Comparison of ENCODE assay signal across 24 mouse cellular contexts in genomic region chr1:171465749-171466412, GRCm38 (mm10). TPM values are rescaled to one million over a fixed set of nuclear protein-coding genes. Genes with fewer than 3 reads are reported as not detected.
DNase-seq lines count a peak whose midpoint lies in the region; ATAC-seq and TF ChIP-seq lines count a peak whose summit lies in the region.
"Had no signal": no experiment of that assay in that cellular context is flagged by ENCODE, and none has a peak within 500 bp of the region (broad histone marks: within the 10 kb centered on the region; RNA-seq: fewer than 3 reads in every experiment).

No protein-coding gene starts in this region.

- no peak overlapping the region for H3K9ac ChIP-seq in liver, postnatal 0 days (replicated peaks)
- no peak overlapping the region for H3K9ac ChIP-seq in heart, embryonic 12.5 days
- H3K9ac ChIP-seq: embryonic facial prominence, embryonic 13.5 days; forebrain, embryonic 13.5 days; forebrain, postnatal 0 days; heart, embryonic 15.5 days; hindbrain, embryonic 13.5 days had no signal

- H3K36me3 ChIP-seq in liver, postnatal 0 days (replicated peaks; ENCODE audit: insufficient read depth, low read length): peaks cover 11% of the 10 kb centered on the region
- H3K36me3 ChIP-seq in heart, embryonic 12.5 days: peaks cover 37% of the 10 kb centered on the region
- H3K36me3 ChIP-seq: hindbrain, embryonic 13.5 days had no signal

- no peak for TF ChIP-seq EP300 in liver, postnatal 0 days (IDR thresholded peaks at IDR 0.05; ENCODE audit: low read depth)

- no peak overlapping the region for H3K4me3 ChIP-seq in liver, postnatal 0 days (ENCODE audit: low read depth, low read length)
- no peak overlapping the region for H3K4me3 ChIP-seq in heart, embryonic 12.5 days
- H3K4me3 ChIP-seq: embryonic facial prominence, embryonic 13.5 days; forebrain, embryonic 13.5 days; heart, embryonic 10.5 days; heart, embryonic 15.5 days; hindbrain, embryonic 13.5 days had no signal

- no peak for DNase-seq in liver, postnatal 0 days
- DNase-seq in liver (no peak), ES-CJ7 (ENCODE audit: low read depth, low spot score) (peak; percentile 72), ZHBTc4 (ENCODE audit: low read depth, low spot score) (peak; percentile 86)
- no peak for DNase-seq in neural tube, embryonic 10.5 days (ENCODE audit: extremely low spot score, low spot score)
- DNase-seq in adrenal gland, postnatal 25 days: no peak
- DNase-seq: adrenal gland, postnatal 10 days; cerebellum, adult 11 months; cerebellum, adult 8-10 months; cerebellum, postnatal 14 days; forebrain, postnatal 0 days; gastrocnemius, postnatal 14 days; heart, postnatal 14 days; kidney, adult 11 months had no signal

- no peak overlapping the region for H3K4me2 ChIP-seq in liver, postnatal 0 days (ENCODE audit: low read depth, low read length)
- no peak overlapping the region for H3K4me2 ChIP-seq in heart, embryonic 12.5 days
- H3K4me2 ChIP-seq: embryonic facial prominence, embryonic 13.5 days; forebrain, embryonic 13.5 days; heart, embryonic 15.5 days; hindbrain, embryonic 13.5 days had no signal

- H3K9me3 ChIP-seq in liver, postnatal 0 days (ENCODE audit: low read length): no peaks in the 10 kb centered on the region
- no peaks in the 10 kb centered on the region for H3K9me3 ChIP-seq in heart, embryonic 12.5 days (replicated peaks)
- H3K9me3 ChIP-seq: embryonic facial prominence, embryonic 13.5 days; forebrain, embryonic 13.5 days; heart, embryonic 10.5 days; heart, embryonic 15.5 days; hindbrain, embryonic 13.5 days had no signal

- WGBS in liver, postnatal 0 days (ENCODE audit: insufficient replicate concordance): 72% methylated on average over 5 of the region's 5 CpGs
- WGBS in heart, embryonic 12.5 days: 86% methylated on average over 5 of the region's 5 CpGs

- no peak overlapping the region for H3K27ac ChIP-seq in liver, postnatal 0 days (ENCODE audit: low read depth)
- no peak overlapping the region for H3K27ac ChIP-seq in heart, embryonic 12.5 days (ENCODE audit: poor library complexity, severe bottlenecking)
- H3K27ac ChIP-seq: embryonic facial prominence, embryonic 13.5 days; forebrain, embryonic 13.5 days; heart, embryonic 10.5 days; heart, embryonic 15.5 days; hindbrain, embryonic 13.5 days; hindbrain, postnatal 0 days had no signal

- no peaks in the 10 kb centered on the region for H3K27me3 ChIP-seq in liver, postnatal 0 days (ENCODE audit: insufficient read depth, low read length)
- H3K27me3 ChIP-seq in heart, embryonic 12.5 days (replicated peaks): no peaks in the 10 kb centered on the region
- H3K27me3 ChIP-seq: CH12.LX; embryonic facial prominence, embryonic 13.5 days; forebrain, embryonic 13.5 days; heart, embryonic 15.5 days; hindbrain, embryonic 13.5 days; Patski had no signal

- peak; percentile 21; the same call in 1 of the 2 replicates for ATAC-seq in liver, postnatal 0 days
- peak; percentile 42 for ATAC-seq in granulocyte monocyte progenitor cell, adult 5-6 weeks (replicated peaks; ENCODE audit: poor library complexity, severe bottlenecking)
- ATAC-seq in heart, embryonic 12.5 days (ENCODE audit: insufficient number of reproducible peaks, low FRiP score): no peak
- ATAC-seq: forebrain, embryonic 13.5 days; forebrain, postnatal 0 days; hindbrain, postnatal 0 days; Patski had no signal

- H3K4me1 ChIP-seq in liver, postnatal 0 days (ENCODE audit: insufficient read depth): peaks cover 2% of the 10 kb centered on the region; the same call in 1 of the 2 replicates
- H3K4me1 ChIP-seq in heart, embryonic 12.5 days (replicated peaks): peaks cover 13% of the 10 kb centered on the region
- H3K4me1 ChIP-seq: embryonic facial prominence, embryonic 13.5 days; forebrain, embryonic 13.5 days; hindbrain, embryonic 13.5 days had no signal

- TF ChIP-seq CTCF in liver, postnatal 0 days (IDR thresholded peaks at IDR 0.05; ENCODE audit: low read depth): no peak

RNA-seq across cellular contexts. Expression of gene F11r, which starts 28.5 kb away (rescaled TPM):
- polyA plus RNA-seq in liver, postnatal 0 days (2015; fragmentation: Nextera tagmentation; extraction: Ambion mirVana): 57.9 and 61.7 TPM in 2 replicates
- total RNA-seq in granulocyte monocyte progenitor cell, adult 5-6 weeks (2014; fragmentation: Nextera tagmentation): not detected in 2 replicates
- total RNA-seq in granulocyte monocyte progenitor cell, adult 5-6 weeks (2017): 5.8 TPM in 1 of 2 replicates, not detected in the other
- total RNA-seq in adrenal gland, postnatal 25 days (2021): 40.1 and 59.7 TPM in 2 replicates
- polyA plus RNA-seq in heart, embryonic 12.5 days (2016; fragmentation: Nextera tagmentation; extraction: Ambion mirVana): 70.7 and 71.0 TPM in 2 replicates

RNA-seq across cellular contexts. Expression of gene Alyref2, which starts 37.4 kb away (rescaled TPM):
- 8.4 and 8.9 TPM in 2 replicates for polyA plus RNA-seq in liver, postnatal 0 days (2015; fragmentation: Nextera tagmentation; extraction: Ambion mirVana)
- total RNA-seq in granulocyte monocyte progenitor cell, adult 5-6 weeks (2014; fragmentation: Nextera tagmentation): 3.2 and 4.7 TPM in 2 replicates
- total RNA-seq in granulocyte monocyte progenitor cell, adult 5-6 weeks (2017): 6.4 and 13.2 TPM in 2 replicates
- total RNA-seq in adrenal gland, postnatal 25 days (2021): 9.2 and 11.9 TPM in 2 replicates
- 12.4 and 13.3 TPM in 2 replicates for polyA plus RNA-seq in heart, embryonic 12.5 days (2016; fragmentation: Nextera tagmentation; extraction: Ambion mirVana)

RNA-seq across cellular contexts. Expression of gene Tstd1, which starts 47.2 kb away (rescaled TPM):
- 36.5 and 37.8 TPM in 2 replicates for polyA plus RNA-seq in liver, postnatal 0 days (2015; fragmentation: Nextera tagmentation; extraction: Ambion mirVana)
- 10.1 and 14.9 TPM in 2 replicates for total RNA-seq in granulocyte monocyte progenitor cell, adult 5-6 weeks (2014; fragmentation: Nextera tagmentation)
- 3.7 TPM in 1 of 2 replicates, not detected in the other for total RNA-seq in granulocyte monocyte progenitor cell, adult 5-6 weeks (2017)
- total RNA-seq in adrenal gland, postnatal 25 days (2021): 5.2 and 6.3 TPM in 2 replicates
- 1.9 and 3.6 TPM in 2 replicates for polyA plus RNA-seq in heart, embryonic 12.5 days (2016; fragmentation: Nextera tagmentation; extraction: Ambion mirVana)
- total RNA-seq: hindbrain, postnatal 0 days had no signal

RNA-seq across cellular contexts. Expression of gene Usf1, which starts 54.8 kb away (rescaled TPM):
- polyA plus RNA-seq in liver, postnatal 0 days (2015; fragmentation: Nextera tagmentation; extraction: Ambion mirVana): 22.6 and 25.4 TPM in 2 replicates
- total RNA-seq in granulocyte monocyte progenitor cell, adult 5-6 weeks (2014; fragmentation: Nextera tagmentation): 51.3 and 64.2 TPM in 2 replicates
- total RNA-seq in granulocyte monocyte progenitor cell, adult 5-6 weeks (2017): 71.0 and 71.5 TPM in 2 replicates
- 62.9 and 95.1 TPM in 2 replicates for total RNA-seq in adrenal gland, postnatal 25 days (2021)
- polyA plus RNA-seq in heart, embryonic 12.5 days (2016; fragmentation: Nextera tagmentation; extraction: Ambion mirVana): 62.7 and 65.1 TPM in 2 replicates

Comparison
In these comparisons a context has a peak if more than half of its experiments do, and no peak if none do; other contexts are left out.
1. DNase-seq: peak in ES-CJ7 (single experiment) and ZHBTc4 (single experiment); none in liver, postnatal 0 days (single experiment), liver (single experiment), neural tube, embryonic 10.5 days (single experiment) and adrenal gland, postnatal 25 days (single experiment).